Mouse (Mus musculus) ovary, adult 18-20 months (tissue): Measurements from ENCODE around the gene Cttnbp2nl.

Source experiments
- DNase-seq: peaks from one replicate; pipeline ENCODE4 v3.0.0; 2022; ENCODE audit warnings: low spot score, mixed read lengths

Gene Cttnbp2nl

DNA sequence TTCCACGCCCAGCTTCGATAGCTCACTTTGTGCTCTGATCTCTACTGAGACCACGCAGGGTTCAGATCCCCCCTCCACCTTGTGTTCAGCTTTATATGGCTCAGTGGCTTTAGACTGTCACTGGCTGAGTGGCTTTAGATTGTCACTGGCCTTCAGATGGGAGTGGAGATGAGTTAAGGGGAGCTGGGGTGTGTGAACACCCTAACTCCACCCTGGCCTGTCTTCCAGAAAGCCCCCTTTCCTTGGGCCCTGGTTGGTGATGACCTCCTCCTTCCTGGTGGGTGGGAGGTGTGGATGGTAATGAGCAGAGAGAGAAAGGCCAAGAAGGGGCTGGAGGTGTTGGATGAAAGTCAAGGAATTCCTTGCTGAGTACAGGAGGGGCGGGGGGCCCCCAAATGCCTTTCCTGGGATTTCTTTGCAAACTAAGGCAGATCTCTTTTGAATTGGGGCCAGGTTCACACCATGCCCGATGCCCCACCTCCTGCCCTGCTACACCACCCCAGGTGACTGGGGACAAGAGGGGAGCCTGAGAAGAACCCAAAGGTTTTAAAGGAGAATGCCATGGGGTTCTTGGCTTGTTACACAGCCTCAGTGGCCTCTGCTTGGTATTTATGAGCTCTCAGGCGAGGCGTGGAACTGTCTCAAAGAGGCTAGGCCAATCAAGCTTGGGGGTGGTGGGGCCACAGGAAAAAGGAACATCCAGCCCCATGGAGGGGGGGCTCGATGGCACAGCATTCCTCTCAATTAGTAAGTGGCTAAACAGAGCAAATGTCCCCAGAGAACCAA lies 87.7 kb downstream of the Cttnbp2nl start:
- DNase-seq = no peak

GRCm38 (mm10) chr3:104963331-104964276 lies 89.3 kb downstream of the Cttnbp2nl start:
- DNase-seq = no peak

DNA sequence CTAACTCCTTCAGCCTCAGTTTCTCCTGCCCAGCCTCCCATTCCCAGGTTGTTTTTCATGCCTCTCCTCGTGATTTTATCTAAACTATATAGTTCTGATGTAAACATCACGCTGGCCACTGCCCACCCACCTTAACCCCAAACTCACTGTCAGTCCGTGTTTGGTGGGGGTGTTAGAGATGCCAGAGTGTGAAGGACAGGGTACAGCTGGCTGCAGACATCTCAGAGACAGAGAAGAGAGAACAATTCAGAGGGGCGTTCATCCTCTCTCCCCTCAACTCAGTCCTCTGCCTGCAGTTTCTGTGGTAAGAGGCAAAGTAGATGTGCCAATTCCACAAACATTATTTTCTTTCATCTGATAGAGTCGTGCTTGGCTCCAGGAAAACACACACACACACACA lies 90.1 kb downstream of the Cttnbp2nl start:
- no peak for DNase-seq

- no peak for DNase-seq
Observed at GRCm38 (mm10) chr3:104962141-104962611, 90.8 kb downstream of the Cttnbp2nl start.

- no peak for DNase-seq
Observed at GRCm38 (mm10) chr3:104961066-104962059, 91.6 kb downstream of the Cttnbp2nl start, which contains the start of gene Wnt2b. TSS of gene Wnt2b (minus strand) at chr3:104961921.

- DNase-seq = no peak
Observed at GRCm38 (mm10) chr3:104960026-104961000, 92.6 kb downstream of the Cttnbp2nl start.

GRCm38 (mm10) chr3:104956131-104956581 lies 96.8 kb downstream of the Cttnbp2nl start:
- DNase-seq = no peak

DNA sequence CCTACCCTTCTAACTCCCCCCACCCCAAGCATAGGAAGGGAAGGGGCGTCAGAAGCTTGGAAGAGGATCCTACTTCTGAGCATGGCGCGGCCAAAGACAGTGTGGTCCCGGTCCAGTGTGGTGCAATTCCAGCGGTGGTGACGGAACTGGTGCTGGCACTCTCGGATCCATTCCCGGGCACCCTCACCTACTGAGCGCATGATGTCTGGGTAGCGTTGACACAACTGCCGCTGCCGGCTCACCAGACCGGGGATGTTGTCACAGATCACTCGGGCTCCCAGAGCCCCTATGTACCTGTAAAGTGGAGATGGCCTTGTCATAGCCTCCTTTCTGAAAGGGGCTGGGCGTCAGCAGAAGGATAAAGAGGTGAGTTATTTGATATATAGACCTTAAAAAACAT lies 98.4 kb downstream of the Cttnbp2nl start:
- no peak for DNase-seq

- DNase-seq = no peak
Observed at GRCm38 (mm10) chr3:104954137-104954536, 98.8 kb downstream of the Cttnbp2nl start.

- DNase-seq = no peak
Observed at GRCm38 (mm10) chr3:104952891-104953670, 99.9 kb downstream of the Cttnbp2nl start.
